Mouse (Mus musculus): ENCODE data around the gene Mpp2.

Mpp2 gene

DNA sequence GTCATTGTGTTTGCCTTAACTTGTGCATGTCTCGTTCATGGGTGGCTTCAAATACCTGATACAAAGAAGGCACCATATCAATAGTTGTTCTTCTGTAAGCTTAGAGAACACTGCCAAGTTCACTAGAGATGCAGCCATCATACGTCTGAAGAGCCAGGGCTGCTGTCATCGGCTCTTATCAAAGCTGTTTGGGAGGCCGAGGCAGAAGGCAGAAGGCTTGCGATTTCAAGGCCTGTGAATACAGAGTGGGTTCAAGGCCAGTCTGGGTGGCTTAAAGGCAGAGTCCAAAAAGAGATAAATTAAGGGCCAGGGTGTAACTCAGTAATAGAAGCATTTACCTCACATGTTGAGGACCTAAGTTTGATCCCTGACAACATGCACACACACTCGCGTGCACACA is 52.0 kb downstream of the Mpp2 start:
- no peak for DNase-seq (ENCODE audit: low spot score in 2 of 2)

DNA sequence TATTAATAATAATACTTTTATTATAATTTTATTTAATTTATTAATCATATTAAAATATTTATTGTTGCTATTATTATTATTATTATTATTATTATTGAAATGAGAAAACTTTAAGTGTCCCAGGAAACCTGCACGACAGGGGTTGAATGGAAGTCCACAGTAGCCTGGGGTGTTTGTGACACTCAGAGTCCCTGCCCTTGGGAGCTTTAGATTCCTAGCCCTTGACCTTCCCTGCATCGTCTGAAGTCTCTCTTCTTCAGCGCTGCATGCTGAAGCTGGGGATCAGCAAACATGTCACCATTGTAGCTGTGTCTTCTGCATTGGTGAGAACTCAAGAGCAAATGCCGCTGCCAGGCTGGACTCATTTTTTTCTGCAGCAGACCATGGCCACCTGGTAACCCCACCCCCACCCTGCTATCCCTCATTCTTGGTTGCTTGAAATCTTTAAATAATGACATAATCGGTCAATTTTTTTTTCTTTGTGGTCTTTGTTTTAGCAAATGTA is 52.8 kb downstream of the Mpp2 start:
- DNase-seq (ENCODE audit: low spot score in 2 of 2) = no peak

GRCm38 (mm10) chr11:102034887-102035286 is 53.4 kb downstream of the Mpp2 start:
- peak in 1 of 2 experiments; percentile 59 for DNase-seq (ENCODE audit: low spot score in 2 of 2)

- no peak for DNase-seq (ENCODE audit: low spot score in 2 of 2)
These were observed 55.2 kb downstream of the Mpp2 start for GRCm38 (mm10) chr11:102033055-102033591.

GRCm38 (mm10) chr11:102031149-102031548 is 57.2 kb downstream of the Mpp2 start:
- no peak for DNase-seq (ENCODE audit: low spot score in 2 of 2)

DNA sequence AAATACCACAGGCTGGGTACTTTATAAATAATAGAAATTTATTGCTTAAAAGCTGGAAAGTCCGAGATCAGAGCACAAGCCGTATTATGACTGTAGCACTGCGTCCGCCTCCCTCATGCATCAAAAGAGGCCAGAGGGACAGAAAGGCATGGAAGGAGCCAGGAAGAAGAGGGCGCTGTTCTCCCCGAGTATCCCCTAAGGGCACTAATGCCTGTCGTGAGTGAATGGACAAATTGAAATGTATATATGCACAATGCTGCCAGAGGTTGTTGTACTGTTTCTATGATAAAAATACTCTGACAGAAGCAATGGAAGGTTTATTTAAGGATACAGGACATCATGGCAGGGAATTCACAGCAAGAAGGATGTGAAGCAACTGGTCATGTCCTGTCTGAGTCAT is 58.3 kb downstream of the Mpp2 start:
- no peak for DNase-seq (ENCODE audit: low spot score in 2 of 2)

GRCm38 (mm10) chr11:102029304-102029703 is 59.0 kb downstream of the Mpp2 start:
- no peak for DNase-seq (ENCODE audit: low spot score in 2 of 2)

DNA sequence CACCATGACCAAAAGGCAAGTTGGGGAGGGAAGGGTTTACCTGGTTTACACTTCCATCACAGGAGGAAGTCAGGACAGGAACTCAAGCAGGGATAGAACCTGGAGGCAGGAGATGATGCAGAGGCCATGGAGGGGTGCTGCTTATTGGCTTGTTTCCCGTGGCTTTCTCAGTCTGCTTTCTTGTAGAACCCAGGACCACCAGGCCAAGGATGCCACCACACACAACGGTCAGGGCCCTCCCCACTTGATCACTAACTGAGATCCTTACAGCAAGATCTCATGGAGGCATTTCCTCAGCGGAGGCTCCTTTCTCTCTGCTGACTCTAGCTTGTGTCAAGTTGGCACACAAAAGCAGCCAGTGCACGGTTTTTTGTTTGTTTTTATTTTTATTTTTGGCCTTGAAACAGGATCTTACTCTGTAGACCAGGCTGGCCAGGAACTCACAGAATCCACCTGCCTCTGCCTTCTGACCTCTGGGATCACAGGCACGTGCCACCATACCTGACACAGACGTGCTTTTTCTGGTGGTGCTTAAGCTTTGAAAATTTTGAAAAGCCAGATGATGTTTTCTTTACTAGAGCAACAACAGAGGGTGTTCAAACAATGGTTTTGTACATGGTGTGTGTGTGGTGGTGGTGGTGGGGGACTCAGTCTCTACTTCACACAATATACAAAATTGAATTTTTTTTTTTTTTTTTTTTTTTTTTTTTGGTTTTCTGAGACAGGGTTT is 60.1 kb downstream of the Mpp2 start, which contains the start of gene Mpp3:
Gene Mpp3 (minus strand): TSS at position 375 of the 730 bp plus-strand sequence.
- DNase-seq (ENCODE audit: low spot score in 2 of 2) = no peak

DNA sequence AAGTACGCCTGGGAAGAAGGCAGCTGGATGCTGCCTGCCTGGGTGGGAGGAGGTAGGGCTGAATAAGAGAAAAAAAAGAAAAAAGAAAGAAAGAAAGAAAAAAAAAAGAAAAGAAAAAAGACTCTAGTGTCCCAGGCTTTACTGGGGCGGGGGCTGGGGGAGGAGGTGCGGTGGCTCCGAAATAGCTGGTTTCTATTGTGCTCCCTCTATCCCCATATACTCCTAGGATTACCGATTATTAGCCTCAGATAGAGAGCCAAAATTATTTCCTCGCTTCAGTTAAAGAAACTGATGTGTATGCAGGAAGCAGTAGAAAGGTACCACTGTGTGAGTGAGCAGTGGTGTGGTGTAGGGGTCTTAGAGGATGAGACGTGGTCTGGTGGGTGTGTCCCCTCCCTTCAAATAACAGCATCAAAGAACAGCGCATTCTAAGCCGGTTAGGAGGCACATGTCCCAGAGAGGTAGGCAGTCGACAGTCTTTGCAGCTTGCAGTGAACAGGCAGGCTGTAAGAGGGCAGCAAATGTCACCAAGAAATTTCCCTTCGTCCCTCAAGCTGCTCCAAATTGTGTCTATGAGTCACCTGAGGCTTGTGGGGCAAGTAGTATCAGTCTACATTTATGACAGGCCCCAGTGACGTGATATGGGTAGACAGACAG is 60.8 kb downstream of the Mpp2 start:
- no peak for DNase-seq (ENCODE audit: low spot score in 2 of 2)

DNA sequence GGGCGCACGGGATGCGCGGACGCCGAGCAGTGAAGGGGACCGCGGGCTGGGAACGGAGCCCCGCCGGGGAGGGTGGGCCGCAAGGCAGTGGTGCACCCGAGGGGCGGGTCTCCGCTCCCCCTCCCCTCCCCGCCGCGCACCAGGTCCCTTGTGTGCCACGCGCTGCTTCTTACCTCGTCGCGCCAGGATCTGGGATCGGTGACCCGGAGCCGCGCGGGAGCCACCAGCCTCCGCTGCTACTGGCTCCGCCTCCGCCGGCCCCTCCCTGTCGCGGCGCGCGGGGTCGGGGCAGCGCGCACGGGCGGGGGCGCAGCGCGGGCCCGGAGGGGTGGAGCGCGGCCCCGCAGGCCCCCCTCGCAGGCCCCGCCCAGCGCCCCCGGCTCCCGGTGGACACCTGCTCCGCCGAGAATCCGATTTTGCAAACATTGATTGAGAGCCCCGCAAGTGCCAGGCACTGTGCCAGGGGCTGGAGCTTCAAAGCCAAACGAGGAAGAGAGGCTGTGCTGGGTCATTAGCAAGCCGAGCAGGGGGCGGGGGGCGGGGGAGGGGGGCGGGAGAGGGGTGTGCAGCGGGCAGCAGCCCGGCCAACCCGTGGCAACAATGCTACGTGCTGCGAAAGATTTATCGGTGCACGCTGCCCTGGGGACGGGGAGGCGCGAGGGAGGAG is 61.5 kb downstream of the Mpp2 start:
- peak; percentile 79 to 80 for DNase-seq (ENCODE audit: low spot score in 2 of 2)

GRCm38 (mm10) chr11:102025991-102026660 is 62.2 kb downstream of the Mpp2 start:
- peak; percentile 50 to 62 for DNase-seq (ENCODE audit: low spot score in 2 of 2)

DNA sequence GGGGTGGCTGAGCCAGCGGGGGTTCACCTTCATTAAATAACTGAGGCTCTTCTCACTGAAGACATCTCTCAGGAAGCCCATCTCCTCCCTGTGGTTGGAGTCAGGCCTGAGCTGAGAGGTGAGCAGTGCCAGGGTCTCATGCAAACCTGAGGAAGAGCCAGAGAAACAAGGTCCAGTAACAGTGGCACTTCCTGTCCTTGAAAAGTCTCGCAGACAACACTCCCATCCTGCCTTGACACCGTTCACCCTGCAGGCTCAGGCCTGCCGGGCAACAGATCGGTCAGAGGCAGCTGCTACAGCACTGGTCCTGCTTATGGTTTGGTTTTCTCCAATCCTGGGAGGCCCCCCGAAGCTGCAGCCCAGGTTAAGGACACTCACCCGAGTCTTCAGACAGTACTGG is 63.0 kb downstream of the Mpp2 start:
- no peak for DNase-seq (ENCODE audit: low spot score in 2 of 2)

DNA sequence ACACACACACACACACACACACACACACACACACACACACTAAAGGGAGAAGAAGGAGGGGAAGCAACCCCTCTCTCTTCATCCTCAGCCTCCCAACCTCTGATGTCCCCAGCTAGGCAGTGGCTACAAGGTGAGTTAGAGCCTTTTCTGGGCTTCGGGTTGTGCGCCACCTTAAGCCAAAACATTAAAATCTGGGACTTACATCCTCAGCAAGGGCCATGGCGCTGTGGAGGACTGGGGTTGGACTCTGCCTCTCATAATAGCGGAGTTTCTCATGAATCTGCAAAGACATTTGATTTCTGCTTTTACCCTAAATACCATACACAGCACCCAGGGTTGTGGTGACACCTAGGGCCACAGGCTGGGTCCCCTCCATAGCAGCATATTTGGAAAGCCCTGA is 63.4 kb downstream of the Mpp2 start:
- no peak for DNase-seq (ENCODE audit: low spot score in 2 of 2)

DNA sequence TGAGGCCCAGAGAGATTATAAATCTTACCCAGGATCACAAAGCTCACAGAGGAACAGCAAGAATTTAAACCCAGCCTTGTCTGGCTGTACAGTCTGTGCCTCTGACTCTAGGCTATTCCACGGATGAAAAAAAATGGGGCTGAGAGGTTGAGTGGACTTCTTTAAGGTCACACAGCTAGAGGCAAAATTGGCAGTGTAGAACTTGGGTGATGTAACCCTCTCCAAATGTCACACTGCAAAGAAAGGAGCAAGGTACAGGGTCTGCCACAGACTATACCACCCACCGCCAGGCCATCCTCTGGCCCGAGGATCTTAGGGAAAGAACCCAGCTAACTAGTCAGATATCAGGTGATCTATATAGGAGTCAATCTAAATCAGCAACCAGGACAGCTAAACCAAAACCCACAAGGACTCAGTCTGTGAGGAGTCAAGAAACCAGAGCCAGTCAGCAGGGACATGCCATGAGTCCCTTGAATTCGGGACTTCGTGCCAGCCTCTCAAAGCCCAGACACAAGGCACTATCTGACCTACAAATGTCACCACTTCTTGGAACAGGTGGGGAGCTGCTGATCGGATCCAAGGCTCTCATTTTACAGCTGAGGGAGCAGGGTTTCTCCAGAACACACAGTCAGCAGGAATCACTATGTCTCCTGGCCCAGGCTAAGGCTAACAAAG is 64.1 kb downstream of the Mpp2 start:
- DNase-seq (ENCODE audit: low spot score in 2 of 2) = no peak

DNA sequence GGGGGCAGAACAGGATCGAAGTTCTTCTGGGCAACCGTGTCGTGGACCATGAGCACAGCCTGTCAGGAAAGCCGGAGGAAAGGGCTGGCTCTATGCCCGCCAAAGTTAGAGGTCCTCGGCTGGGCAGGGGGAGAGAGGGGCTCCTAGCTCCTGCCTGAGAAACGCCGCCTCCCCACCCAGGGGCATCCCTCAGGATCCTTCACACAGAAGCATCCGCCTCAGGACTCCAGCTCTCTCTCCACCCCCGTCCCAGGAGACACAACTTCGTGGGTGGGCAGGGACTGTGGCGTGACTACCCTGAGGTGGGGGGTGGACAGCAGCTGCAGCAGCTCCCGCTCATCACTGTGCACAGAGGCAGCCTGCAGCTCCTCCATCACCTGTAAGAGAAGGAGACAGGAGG is 64.9 kb downstream of the Mpp2 start:
- DNase-seq (ENCODE audit: low spot score in 2 of 2) = no peak

- DNase-seq (ENCODE audit: low spot score in 2 of 2) = no peak
These were observed 67.1 kb downstream of the Mpp2 start for GRCm38 (mm10) chr11:102021196-102021595.

GRCm38 (mm10) chr11:102019736-102020135 is 68.6 kb downstream of the Mpp2 start:
- no peak for DNase-seq (ENCODE audit: low spot score in 2 of 2)

- DNase-seq (ENCODE audit: low spot score in 2 of 2) = no peak
These were observed 72.2 kb downstream of the Mpp2 start for GRCm38 (mm10) chr11:102016136-102016535.

- no peak for DNase-seq (ENCODE audit: low spot score in 2 of 2)
These were observed 72.8 kb downstream of the Mpp2 start for GRCm38 (mm10) chr11:102015472-102015871.

DNA sequence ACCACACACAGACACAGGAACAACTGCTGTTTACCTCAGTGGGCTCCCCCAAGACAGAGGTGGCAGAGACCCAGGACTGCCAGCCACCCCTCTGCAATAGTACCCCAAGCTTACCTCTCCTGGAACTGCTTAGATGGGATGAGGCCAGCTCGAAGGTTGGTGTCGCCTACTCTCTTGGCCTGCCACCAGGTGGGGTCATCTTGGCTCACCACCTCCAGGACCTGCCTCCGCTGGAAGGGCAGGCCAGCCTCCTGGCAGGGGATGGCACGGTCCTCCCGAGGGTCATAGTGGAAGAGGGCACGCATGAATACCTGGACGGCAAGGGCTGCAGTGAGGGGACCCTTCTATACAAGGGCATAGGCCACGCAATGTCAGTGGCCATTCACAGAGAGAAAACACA is 75.1 kb downstream of the Mpp2 start:
- DNase-seq (ENCODE audit: low spot score in 2 of 2) = no peak

GRCm38 (mm10) chr11:102011510-102011909 is 76.8 kb downstream of the Mpp2 start:
- DNase-seq (ENCODE audit: low spot score in 2 of 2) = no peak
